Mouse (Mus musculus) forebrain, embryonic 14.5 days (tissue): ENCODE measurements around the gene Ivd. TPM values are rescaled to one million over a fixed set of nuclear protein-coding genes. Genes with fewer than 3 reads are reported as not detected.
A peak's percentile ranks its signal among the peaks of the same experiment; 100 is the strongest.

Experiments
- ATAC-seq: fragments of 200-750 bp; cut with Nextera tagmentation; 2 replicates; pipeline ENCODE4 v1.8.0; 2017; ENCODE audit warnings: mild to moderate bottlenecking, moderate library complexity
- DNase-seq: peaks from one replicate; pipeline ENCODE4 v3.0.0-alpha.2; 2015; ENCODE audit warnings: low spot score
- H3K27ac ChIP-seq: fragments of 300-500 bp; sonication (generic); 2 replicates; pipeline ENCODE4 v1.5.1; 2014; ENCODE audit warnings: low read depth, mild to moderate bottlenecking, control low read depth, low read length, moderate library complexity
- H3K27me3 ChIP-seq: fragments of 300-500 bp; sonication (generic); replicated peaks from 2 replicates; pipeline ENCODE4 v1.6.1; 2014; ENCODE audit warnings: low read length, control low read depth, mixed read lengths; ENCODE audit not compliant: control insufficient read depth, insufficient read depth
- H3K36me3 ChIP-seq: fragments of 300-500 bp; sonication (generic); 2 replicates; pipeline ENCODE4 v1.6.1; 2014; ENCODE audit warnings: low read length, control low read depth; ENCODE audit not compliant: control insufficient read depth, insufficient read depth
- H3K4me1 ChIP-seq: fragments of 300-500 bp; sonication (generic); 2 replicates; pipeline ENCODE4 v1.6.1; 2014; ENCODE audit warnings: antibody characterized with exemption, low read length, control low read depth; ENCODE audit not compliant: control insufficient read depth, insufficient read depth
- H3K4me2 ChIP-seq: fragments of 300-500 bp; sonication (generic); 2 replicates; pipeline ENCODE4 v1.6.1; 2014; ENCODE audit warnings: mild to moderate bottlenecking, control low read depth, low read length
- H3K4me3 ChIP-seq: fragments of 300-500 bp; sonication (generic); 2 replicates; pipeline ENCODE4 v1.5.1; 2014; ENCODE audit warnings: low read depth, low read length, control low read depth
- H3K9ac ChIP-seq: fragments of 300-500 bp; sonication (generic); 2 replicates; pipeline ENCODE4 v1.6.1; 2014; ENCODE audit warnings: mild to moderate bottlenecking, low read length, control low read depth, moderate library complexity
- H3K9me3 ChIP-seq: fragments of 300-500 bp; sonication (generic); replicated peaks from 2 replicates; pipeline ENCODE4 v1.6.1; 2016; ENCODE audit warnings: low read length, control low read depth, mixed read lengths; ENCODE audit not compliant: control insufficient read depth
- WGBS: fragments of 180-500 bp; shearing (Covaris S2); extraction: QIAGEN DNeasy Blood & Tissue Kit; methylation state at CpG from one replicate; pipeline ENCODE4 v1.1.7; 2014; 5-methylcytosine and 5-hydroxymethylcytosine counted together
- polyA plus RNA-seq: library from polyadenylated mRNA; unstranded; fragments of >200 nt; fragmentation: Nextera tagmentation; extraction: Ambion mirVana; gene quantifications from 2 replicates; pipeline ENCODE4 v1.2.1, GENCODE M21; 2014

The Ivd gene
- polyA plus RNA-seq, 1 experiment from 2014 or later = 45.1 TPM

DNA sequence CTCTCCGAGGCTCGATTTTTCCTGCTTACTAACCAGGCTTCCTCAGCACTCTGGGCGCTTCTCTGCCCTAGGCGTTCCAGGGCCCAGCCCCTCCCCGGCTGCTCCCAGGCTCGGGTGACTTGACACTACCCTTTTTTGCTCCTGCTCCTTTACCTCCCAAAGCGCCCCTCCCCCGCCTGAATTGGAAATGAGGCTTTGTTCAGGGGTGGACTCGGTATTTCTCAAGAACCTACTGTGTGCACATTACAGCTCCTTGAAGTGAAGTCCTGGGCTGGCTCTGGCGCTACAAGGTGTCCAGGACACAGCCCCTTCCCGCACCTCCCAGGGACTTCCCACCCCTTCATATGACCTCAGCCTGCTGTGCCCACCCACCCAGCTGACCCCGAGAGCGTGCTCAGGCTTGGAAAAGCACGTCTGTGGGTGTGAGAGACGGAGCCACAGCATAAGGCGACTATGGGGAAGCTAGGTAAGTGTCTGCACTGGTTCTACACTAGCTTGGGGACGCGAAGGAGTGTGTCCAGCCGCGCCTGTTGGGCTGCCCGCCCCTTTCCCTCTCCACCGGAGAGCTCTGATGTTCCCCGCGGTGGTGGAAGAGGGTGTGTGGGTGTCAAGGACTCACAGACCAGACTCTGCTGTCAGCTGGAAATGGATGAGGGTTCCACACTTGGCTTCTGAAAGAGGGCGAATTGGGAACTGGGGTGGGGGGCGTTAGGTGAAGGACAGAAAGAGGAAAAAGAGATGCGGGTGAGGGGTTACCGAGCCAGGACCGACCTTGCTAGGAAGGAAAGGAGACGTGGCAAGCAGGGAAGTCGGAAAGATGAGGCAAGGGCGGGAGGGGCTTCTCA, 38.4 kb downstream of the Ivd start, which contains the start of gene Bahd1:
Gene Bahd1 (plus strand): TSS at position 397 of the 845 bp plus-strand sequence.
- H3K27me3 ChIP-seq = peaks cover 51% of the 10 kb centered on the region
- peak within 1 kb of the TSS; percentile 64 for H3K9ac ChIP-seq
- no peaks in the 10 kb centered on the region for H3K9me3 ChIP-seq
- H3K4me2 ChIP-seq = peak within 1 kb of the TSS; percentile 99
- peak within 1 kb of the TSS; percentile 90 for H3K4me3 ChIP-seq
- DNase-seq (peak; percentile 38), ATAC-seq (no peak)
- peaks cover 40% of the 10 kb centered on the region for H3K4me1 ChIP-seq
- WGBS = 1% methylated on average over 32 of the region's 32 CpGs
- H3K27ac ChIP-seq = no peak within 1 kb of the TSS
- H3K36me3 ChIP-seq = no peaks in the 10 kb centered on the region

DNA sequence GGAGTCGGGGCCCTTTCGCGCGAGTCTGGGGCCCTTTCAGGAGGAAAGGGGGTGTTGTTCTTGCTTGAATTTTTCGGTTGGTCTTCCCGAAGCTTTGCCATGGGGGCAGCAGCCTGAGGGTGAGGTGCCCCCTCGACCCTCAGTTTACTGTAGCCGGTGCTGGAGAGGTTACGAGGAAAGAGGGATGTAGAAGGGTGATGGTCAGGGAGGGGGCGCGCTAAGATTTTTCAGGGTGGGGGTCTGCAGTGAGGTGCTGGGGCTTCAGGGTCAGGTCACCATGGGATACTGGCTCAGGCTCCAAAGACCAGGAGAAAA, 39.0 kb downstream of the Ivd start:
- no peak for ATAC-seq
- Histone ChIP-seq H3K27ac (no peak overlapping the region), H3K9me3 (no peaks in the 10 kb centered on the region), H3K4me3 (peak overlapping the region; percentile 90), H3K27me3 (peaks cover 45% of the 10 kb centered on the region), H3K4me2 (peak overlapping the region; percentile 99), H3K9ac (peak overlapping the region; percentile 64), H3K36me3 (no peaks in the 10 kb centered on the region), H3K4me1 (peaks cover 40% of the 10 kb centered on the region)
- under 1% methylated on average over 11 of the region's 11 CpGs for WGBS
- no peak for DNase-seq

DNA sequence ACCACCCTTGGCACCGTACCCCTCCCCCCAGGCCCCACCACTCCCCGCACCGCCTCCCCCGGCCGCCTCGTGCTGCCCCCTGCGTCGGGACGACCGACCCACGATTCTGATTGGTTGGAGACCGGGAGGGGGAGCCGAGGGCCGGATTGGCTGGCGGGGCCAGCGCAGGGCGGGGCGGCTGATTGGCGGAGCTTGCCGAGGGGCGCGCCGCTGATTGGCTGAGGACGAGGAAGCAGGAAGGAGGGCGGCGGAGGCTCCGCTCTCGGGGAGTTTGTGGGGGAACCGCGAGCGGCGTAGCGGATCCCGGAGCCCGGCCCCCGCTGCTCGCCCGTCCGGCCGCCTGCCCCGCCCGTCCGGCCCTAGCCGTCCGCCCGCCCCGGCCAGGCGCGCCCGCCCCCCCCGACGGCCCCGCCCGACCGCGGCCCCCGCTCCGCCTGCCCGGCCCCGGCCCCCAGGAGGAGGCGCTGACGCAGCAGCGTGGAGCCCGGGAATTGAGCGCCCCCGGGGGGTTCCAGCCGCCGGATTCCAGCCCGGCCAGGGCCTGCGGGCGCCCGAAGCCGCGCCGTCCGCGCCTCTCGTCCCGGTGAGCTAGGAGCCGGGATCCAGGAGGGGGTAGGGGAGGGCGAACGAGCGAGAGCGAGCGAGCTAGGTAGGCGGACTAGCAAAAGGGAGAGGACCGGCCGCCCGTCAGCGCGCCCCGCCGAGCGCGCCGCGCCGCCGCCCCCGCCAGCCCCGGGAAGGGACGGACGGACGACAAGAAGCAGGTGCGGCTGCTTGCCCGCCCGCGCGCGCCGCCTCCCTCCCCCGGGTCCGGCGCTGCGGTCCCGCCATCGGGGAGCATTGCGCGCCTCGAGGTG, 39.6 kb downstream of the Ivd start:
- Histone ChIP-seq H3K36me3 (no peaks in the 10 kb centered on the region), H3K4me1 (peaks cover 38% of the 10 kb centered on the region), H3K4me2 (peak overlapping the region; percentile 99), H3K4me3 (peak overlapping the region; percentile 90), H3K9me3 (no peaks in the 10 kb centered on the region), H3K9ac (peak overlapping the region; percentile 88), H3K27ac (peak overlapping the region; percentile 77), H3K27me3 (peaks cover 39% of the 10 kb centered on the region)
- under 1% methylated on average over 63 of the region's 120 CpGs for WGBS
- DNase-seq (peak; percentile 98), ATAC-seq (peak; percentile 95)

GRCm38 (mm10) chr2:118902051-118903025, 40.6 kb downstream of the Ivd start:
- ATAC-seq = peak; percentile 11; the same call in 1 of the 2 replicates

DNA sequence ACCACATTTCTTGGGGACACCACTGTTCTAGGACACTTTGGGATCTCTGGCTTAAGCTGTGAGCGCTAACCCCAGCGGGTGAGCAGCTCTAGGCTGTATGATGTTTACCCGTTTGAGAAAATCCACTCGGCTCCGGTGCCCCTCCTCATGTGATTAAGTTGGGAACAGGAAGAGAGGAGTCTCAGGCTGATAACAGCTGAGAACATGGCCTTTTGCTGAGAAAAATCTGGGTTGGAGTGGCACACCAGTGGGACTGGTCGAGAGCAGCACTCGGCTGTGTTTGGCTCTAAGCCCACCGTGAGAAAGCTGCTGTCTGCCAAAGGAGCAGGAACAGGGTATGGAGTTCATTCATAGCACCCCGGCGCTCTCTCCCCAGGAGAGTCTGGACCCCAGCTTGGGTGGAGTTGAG, 41.6 kb downstream of the Ivd start:
- WGBS = 6% methylated on average over 10 of the region's 10 CpGs
- DNase-seq (peak; percentile 55), ATAC-seq (no peak)
- H3K4me1 ChIP-seq = peaks cover 26% of the 10 kb centered on the region
- peak overlapping the region; percentile 88 for H3K9ac ChIP-seq
- H3K4me2 ChIP-seq = peak overlapping the region; percentile 99
- peak overlapping the region; percentile 90 for H3K4me3 ChIP-seq
- H3K27me3 ChIP-seq = peaks cover 20% of the 10 kb centered on the region
- no peaks in the 10 kb centered on the region for H3K36me3 ChIP-seq
- no peaks in the 10 kb centered on the region for H3K9me3 ChIP-seq
- no peak overlapping the region for H3K27ac ChIP-seq

More at GRCm38 (mm10) chr2:118902051-118903025, 40.6 kb downstream of the Ivd start:
- Histone ChIP-seq H3K4me1 (peaks cover 29% of the 10 kb centered on the region), H3K36me3 (no peaks in the 10 kb centered on the region), H3K4me3 (peak overlapping the region; percentile 90), H3K9me3 (no peaks in the 10 kb centered on the region), H3K4me2 (peak overlapping the region; percentile 99), H3K27me3 (peaks cover 30% of the 10 kb centered on the region), H3K27ac (peak overlapping the region; percentile 77), H3K9ac (peak overlapping the region; percentile 88)
- under 1% methylated on average over 56 of the region's 106 CpGs for WGBS
- peak; percentile 48 for DNase-seq

DNA sequence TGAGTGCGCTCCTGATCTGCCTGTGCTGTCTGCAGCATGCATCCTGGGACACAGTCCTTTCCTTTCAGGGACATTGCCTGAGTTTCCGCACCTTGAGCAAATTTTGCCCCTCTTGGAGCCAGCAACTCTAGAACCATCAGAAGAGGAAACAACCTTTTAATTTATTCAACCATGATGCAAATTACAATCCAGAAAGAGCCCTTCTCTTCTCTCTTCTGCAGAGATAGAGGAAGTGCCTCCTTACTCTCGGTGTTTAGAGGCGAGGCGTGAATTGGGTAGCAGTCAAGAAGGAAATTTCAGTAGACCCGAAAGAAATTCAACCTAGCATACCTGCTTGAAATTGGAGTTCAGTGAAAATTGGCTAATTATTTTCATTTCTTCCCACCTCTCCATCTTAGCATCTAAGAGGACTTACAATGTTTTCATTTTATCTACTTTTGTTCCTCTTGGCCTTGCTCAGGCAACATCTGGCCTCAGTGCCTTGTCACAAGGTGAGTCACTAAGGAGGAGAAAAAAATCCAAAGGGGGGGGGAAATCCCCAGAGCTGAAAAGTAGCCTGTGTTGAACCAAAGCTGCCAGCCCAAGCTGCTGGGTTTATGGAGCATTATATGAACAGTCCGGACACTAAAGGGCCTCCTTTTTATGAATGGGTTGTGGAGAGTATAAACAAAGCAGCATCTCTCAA, 43.8 kb downstream of the Ivd start:
- no peak overlapping the region for H3K9ac ChIP-seq
- no peak overlapping the region for H3K4me2 ChIP-seq
- no peak overlapping the region for H3K4me3 ChIP-seq
- no peaks in the 10 kb centered on the region for H3K36me3 ChIP-seq
- no peaks in the 10 kb centered on the region for H3K27me3 ChIP-seq
- DNase-seq (no peak), ATAC-seq (no peak)
- H3K27ac ChIP-seq = no peak overlapping the region
- H3K4me1 ChIP-seq = peaks cover 20% of the 10 kb centered on the region
- 81% methylated on average over 7 of the region's 7 CpGs for WGBS
- no peaks in the 10 kb centered on the region for H3K9me3 ChIP-seq

DNA sequence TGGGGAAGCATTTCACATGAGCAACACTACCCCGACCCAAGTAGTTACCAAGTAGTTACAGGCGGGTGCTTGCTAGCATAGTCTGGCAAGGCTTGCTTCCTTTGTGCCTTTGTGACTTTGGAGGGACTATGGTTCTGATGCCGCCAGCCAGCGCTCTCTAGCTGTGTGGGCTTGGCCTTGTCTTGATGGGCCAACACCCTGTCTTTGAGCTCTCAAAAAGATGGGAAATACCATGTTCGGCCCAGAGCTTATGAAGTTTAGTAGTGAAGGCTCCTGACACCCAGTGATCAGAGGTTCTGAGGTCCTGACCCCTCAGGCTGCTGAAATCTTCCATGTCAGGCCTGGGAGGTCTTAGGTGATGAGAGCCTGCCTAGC, 44.4 kb downstream of the Ivd start:
- WGBS = 74% methylated on average over 5 of the region's 5 CpGs
- no peak for ATAC-seq
- no peak for DNase-seq
- no peaks in the 10 kb centered on the region for H3K36me3 ChIP-seq
- H3K4me2 ChIP-seq = no peak overlapping the region
- H3K27me3 ChIP-seq = no peaks in the 10 kb centered on the region
- H3K4me1 ChIP-seq = peaks cover 20% of the 10 kb centered on the region
- no peak overlapping the region for H3K4me3 ChIP-seq
- H3K27ac ChIP-seq = no peak overlapping the region
- H3K9me3 ChIP-seq = no peaks in the 10 kb centered on the region
- H3K9ac ChIP-seq = no peak overlapping the region

GRCm38 (mm10) chr2:118907781-118908180, 46.0 kb downstream of the Ivd start:
- Histone ChIP-seq H3K4me2 (no peak overlapping the region), H3K4me3 (no peak overlapping the region), H3K36me3 (no peaks in the 10 kb centered on the region), H3K27ac (no peak overlapping the region), H3K4me1 (peaks cover 19% of the 10 kb centered on the region), H3K9ac (no peak overlapping the region), H3K9me3 (no peaks in the 10 kb centered on the region), H3K27me3 (no peaks in the 10 kb centered on the region)
- no peak for DNase-seq
- ATAC-seq = no peak
- 91% methylated on average over 3 of the region's 3 CpGs for WGBS
